Mouse (Mus musculus): ENCODE data around the gene Elmod1. TPM values are rescaled to one million over a fixed set of nuclear protein-coding genes. Genes with fewer than 3 reads are reported as not detected.

Elmod1 gene
- total RNA-seq, 2 experiments from 2014 or later, result not detected

GRCm38 (mm10) chr9:53915929-53916721 lies 59.0 kb downstream of the Elmod1 start:
- ATAC-seq (replicated peaks; ENCODE audit: low FRiP score, low TSS enrichment, poor library complexity, severe bottlenecking), result no peak

- ATAC-seq (replicated peaks; ENCODE audit: low FRiP score, low TSS enrichment, poor library complexity, severe bottlenecking), result no peak
Measured at GRCm38 (mm10) chr9:53910823-53911222, 64.3 kb downstream of the Elmod1 start.

GRCm38 (mm10) chr9:53910331-53910730 lies 64.8 kb downstream of the Elmod1 start:
- ATAC-seq (replicated peaks; ENCODE audit: low FRiP score, low TSS enrichment, poor library complexity, severe bottlenecking), result no peak

- no peak for ATAC-seq (replicated peaks; ENCODE audit: low FRiP score, low TSS enrichment, poor library complexity, severe bottlenecking)
Measured at GRCm38 (mm10) chr9:53906798-53907197, 68.3 kb downstream of the Elmod1 start.

GRCm38 (mm10) chr9:53905418-53905817 lies 69.7 kb downstream of the Elmod1 start:
- no peak for ATAC-seq (replicated peaks; ENCODE audit: low FRiP score, low TSS enrichment, poor library complexity, severe bottlenecking)

- ATAC-seq (replicated peaks; ENCODE audit: low FRiP score, low TSS enrichment, poor library complexity, severe bottlenecking), result no peak
Measured at GRCm38 (mm10) chr9:53903215-53903842, 71.8 kb downstream of the Elmod1 start.

- no peak for ATAC-seq (replicated peaks; ENCODE audit: low FRiP score, low TSS enrichment, poor library complexity, severe bottlenecking)
Measured at GRCm38 (mm10) chr9:53899836-53900235, 75.3 kb downstream of the Elmod1 start.

- ATAC-seq (replicated peaks; ENCODE audit: low FRiP score, low TSS enrichment, poor library complexity, severe bottlenecking), result no peak
Measured at GRCm38 (mm10) chr9:53895827-53896226, 79.3 kb downstream of the Elmod1 start.

GRCm38 (mm10) chr9:53890075-53890474 lies 85.0 kb downstream of the Elmod1 start:
- no peak for ATAC-seq (replicated peaks; ENCODE audit: low FRiP score, low TSS enrichment, poor library complexity, severe bottlenecking)

GRCm38 (mm10) chr9:53883588-53884280 lies 91.4 kb downstream of the Elmod1 start:
- ATAC-seq (replicated peaks; ENCODE audit: low FRiP score, low TSS enrichment, poor library complexity, severe bottlenecking), result no peak

GRCm38 (mm10) chr9:53877423-53877822 lies 97.7 kb downstream of the Elmod1 start:
- no peak for ATAC-seq (replicated peaks; ENCODE audit: low FRiP score, low TSS enrichment, poor library complexity, severe bottlenecking)

- ATAC-seq (replicated peaks; ENCODE audit: low FRiP score, low TSS enrichment, poor library complexity, severe bottlenecking), result no peak
Measured at GRCm38 (mm10) chr9:53873239-53873638, 101.9 kb downstream of the Elmod1 start.

Other genes starting within 250 kb of the Elmod1 start
- 3.2 and 3.3 TPM in 2 replicates for gene Slc35f2, start 203.8 kb downstream of the Elmod1 start, total RNA-seq (2014; fragmentation: Nextera tagmentation)
- gene Slc35f2, start 203.8 kb downstream of the Elmod1 start, total RNA-seq (2017), result 1.6 and 2.7 TPM in 2 replicates
- gene Sln, start 125.1 kb downstream of the Elmod1 start, total RNA-seq (2014; fragmentation: Nextera tagmentation), result not detected in 2 replicates
- not detected in 2 replicates for gene Sln, start 125.1 kb downstream of the Elmod1 start, total RNA-seq (2017)
- not detected in 2 replicates for gene Tnfaip8l3, start 93.1 kb upstream of the Elmod1 start, total RNA-seq (2014; fragmentation: Nextera tagmentation)
- not detected in 2 replicates for gene Tnfaip8l3, start 93.1 kb upstream of the Elmod1 start, total RNA-seq (2017)